Mouse (Mus musculus) bone marrow macrophage, adult 2 months (primary cell): ENCODE measurements around the gene Myo10.

ENCODE experiments used
- CTCF ChIP-seq: IDR thresholded peaks from 2 replicates; pipeline ENCODE4 v1.5.1; 2012; ENCODE audit warnings: low read depth, mild to moderate bottlenecking, low read length, moderate library complexity
- POLR2A ChIP-seq: IDR thresholded peaks from 2 replicates; pipeline ENCODE4 v1.6.1; 2012; ENCODE audit warnings: mild to moderate bottlenecking, low read depth, low read length, borderline replicate concordance

- TF ChIP-seq CTCF (no peak), POLR2A (no peak)
These were observed 51.1 kb downstream of the Myo10 start for GRCm38 (mm10) chr15:25673231-25673980.
